Mouse (Mus musculus): ENCODE results near the gene Hspb8. TPM values are rescaled to one million over a fixed set of nuclear protein-coding genes. Genes with fewer than 3 reads are reported as not detected.
A peak's percentile ranks its signal among the peaks of the same experiment; 100 is the strongest.
"Not testable (repeated sequence)": the region's sequence is repeated elsewhere in the genome, so short reads cannot be mapped to it uniquely, and the experiment has no call there.

Gene Hspb8
- polyA plus RNA-seq, 1 experiment from 2014 or later = 6.7 TPM

GRCm38 (mm10) chr5:116445634-116446367 lies 23.1 kb upstream of the Hspb8 start:
- H3K9ac ChIP-seq = no peak overlapping the region
- ATAC-seq (ENCODE audit: low FRiP score, low read depth) = no peak
- H3K4me1 ChIP-seq (replicated peaks) = peaks cover 38% of the 10 kb centered on the region
- H3K27ac ChIP-seq (replicated peaks) = no peak overlapping the region
- WGBS = 49% methylated on average over 10 of the region's 10 CpGs
- no peak overlapping the region for H3K4me3 ChIP-seq
- no peaks in the 10 kb centered on the region for H3K27me3 ChIP-seq
- no peaks in the 10 kb centered on the region for H3K36me3 ChIP-seq
- H3K9me3 ChIP-seq = no peaks in the 10 kb centered on the region
- H3K4me2 ChIP-seq = no peak overlapping the region

- Histone ChIP-seq H3K9me3 (no peaks in the 10 kb centered on the region), H3K27ac (replicated peaks) (no peak overlapping the region), H3K36me3 (no peaks in the 10 kb centered on the region), H3K4me2 (no peak overlapping the region), H3K4me1 (replicated peaks) (peaks cover 37% of the 10 kb centered on the region), H3K4me3 (no peak overlapping the region), H3K9ac (no peak overlapping the region), H3K27me3 (no peaks in the 10 kb centered on the region)
- 51% methylated on average over 27 of the region's 27 CpGs for WGBS
- no peak for ATAC-seq (ENCODE audit: low FRiP score, low read depth)
These were observed 21.9 kb upstream of the Hspb8 start for GRCm38 (mm10) chr5:116444517-116444916.

- WGBS = 53% methylated on average over 8 of the region's 8 CpGs
- Histone ChIP-seq H3K9me3 (no peaks in the 10 kb centered on the region), H3K27me3 (no peaks in the 10 kb centered on the region), H3K27ac (replicated peaks) (peak overlapping the region; percentile 39), H3K4me2 (no peak overlapping the region), H3K9ac (no peak overlapping the region), H3K4me3 (no peak overlapping the region), H3K4me1 (replicated peaks) (peaks cover 28% of the 10 kb centered on the region), H3K36me3 (no peaks in the 10 kb centered on the region)
- ATAC-seq (ENCODE audit: low FRiP score, low read depth) = peak; percentile 67
These were observed 20.8 kb upstream of the Hspb8 start for GRCm38 (mm10) chr5:116443459-116443940.

GRCm38 (mm10) chr5:116442697-116443458 lies 20.2 kb upstream of the Hspb8 start:
- H3K4me2 ChIP-seq = no peak overlapping the region
- H3K9me3 ChIP-seq = no peaks in the 10 kb centered on the region
- H3K27ac ChIP-seq (replicated peaks) = peak overlapping the region; percentile 39
- no peaks in the 10 kb centered on the region for H3K27me3 ChIP-seq
- WGBS = 56% methylated on average over 7 of the region's 7 CpGs
- H3K36me3 ChIP-seq = no peaks in the 10 kb centered on the region
- peaks cover 28% of the 10 kb centered on the region for H3K4me1 ChIP-seq (replicated peaks)
- H3K4me3 ChIP-seq = no peak overlapping the region
- H3K9ac ChIP-seq = no peak overlapping the region
- peak; percentile 42; the same call in 1 of the 2 replicates for ATAC-seq (ENCODE audit: low FRiP score, low read depth)

- H3K27ac ChIP-seq (replicated peaks) = no peak overlapping the region
- H3K4me1 ChIP-seq (replicated peaks) = peaks cover 23% of the 10 kb centered on the region
- H3K4me2 ChIP-seq = no peak overlapping the region
- H3K4me3 ChIP-seq = no peak overlapping the region
- H3K36me3 ChIP-seq = no peaks in the 10 kb centered on the region
- H3K27me3 ChIP-seq = no peaks in the 10 kb centered on the region
- ATAC-seq (ENCODE audit: low FRiP score, low read depth) = no peak
- H3K9me3 ChIP-seq = no peaks in the 10 kb centered on the region
- H3K9ac ChIP-seq = no peak overlapping the region
- WGBS = 63% methylated on average over 4 of the region's 4 CpGs
These were observed 17.6 kb upstream of the Hspb8 start for GRCm38 (mm10) chr5:116440251-116440650.

- no peak overlapping the region for H3K9ac ChIP-seq
- peaks cover 14% of the 10 kb centered on the region for H3K4me1 ChIP-seq (replicated peaks)
- WGBS = 35% methylated on average over 4 of the region's 4 CpGs
- H3K36me3 ChIP-seq = no peaks in the 10 kb centered on the region
- H3K4me2 ChIP-seq = no peak overlapping the region
- H3K9me3 ChIP-seq = no peaks in the 10 kb centered on the region
- H3K27ac ChIP-seq (replicated peaks) = no peak overlapping the region
- no peaks in the 10 kb centered on the region for H3K27me3 ChIP-seq
- no peak overlapping the region for H3K4me3 ChIP-seq
- ATAC-seq (ENCODE audit: low FRiP score, low read depth) = no peak
These were observed 15.7 kb upstream of the Hspb8 start for GRCm38 (mm10) chr5:116438328-116438727.

- no peak overlapping the region for H3K27ac ChIP-seq (replicated peaks)
- H3K4me1 ChIP-seq (replicated peaks) = peaks cover 8% of the 10 kb centered on the region
- no peaks in the 10 kb centered on the region for H3K9me3 ChIP-seq
- no peak for ATAC-seq (ENCODE audit: low FRiP score, low read depth)
- no peak overlapping the region for H3K4me2 ChIP-seq
- H3K27me3 ChIP-seq = no peaks in the 10 kb centered on the region
- no peak overlapping the region for H3K9ac ChIP-seq
- no peaks in the 10 kb centered on the region for H3K36me3 ChIP-seq
- no peak overlapping the region for H3K4me3 ChIP-seq
These were observed 13.5 kb upstream of the Hspb8 start for GRCm38 (mm10) chr5:116436117-116436516.

GRCm38 (mm10) chr5:116434976-116435850 lies 12.5 kb upstream of the Hspb8 start:
- WGBS = 44% methylated on average over 13 of the region's 13 CpGs
- Histone ChIP-seq H3K27ac (replicated peaks) (no peak overlapping the region), H3K4me2 (no peak overlapping the region), H3K9ac (no peak overlapping the region), H3K27me3 (no peaks in the 10 kb centered on the region), H3K4me1 (replicated peaks) (peaks cover 8% of the 10 kb centered on the region), H3K36me3 (no peaks in the 10 kb centered on the region), H3K4me3 (no peak overlapping the region), H3K9me3 (no peaks in the 10 kb centered on the region)
- ATAC-seq (ENCODE audit: low FRiP score, low read depth) = 0 out of 2 replicates have a peak, but pooled peaks have one; percentile 25

- ATAC-seq (ENCODE audit: low FRiP score, low read depth) = no peak
- Histone ChIP-seq H3K36me3 (no peaks in the 10 kb centered on the region), H3K9ac (no peak overlapping the region), H3K27me3 (no peaks in the 10 kb centered on the region), H3K9me3 (no peaks in the 10 kb centered on the region), H3K4me2 (no peak overlapping the region), H3K4me3 (no peak overlapping the region), H3K27ac (replicated peaks) (no peak overlapping the region), H3K4me1 (replicated peaks) (peaks cover 8% of the 10 kb centered on the region)
- WGBS = 56% methylated on average over 7 of the region's 7 CpGs
These were observed 10.2 kb upstream of the Hspb8 start for GRCm38 (mm10) chr5:116432871-116433270.

- H3K27me3 ChIP-seq = 0 out of 2 replicates have a peak, but pooled peaks cover 4% of the 10 kb centered on the region
- H3K4me3 ChIP-seq = no peak overlapping the region
- no peak overlapping the region for H3K4me2 ChIP-seq
- no peak overlapping the region for H3K27ac ChIP-seq (replicated peaks)
- H3K9me3 ChIP-seq = no peaks in the 10 kb centered on the region
- H3K4me1 ChIP-seq (replicated peaks) = peaks cover 13% of the 10 kb centered on the region
- no peak for ATAC-seq (ENCODE audit: low FRiP score, low read depth)
- 87% methylated on average over 2 of the region's 2 CpGs for WGBS
- no peak overlapping the region for H3K9ac ChIP-seq
- H3K36me3 ChIP-seq = no peaks in the 10 kb centered on the region
These were observed 4.0 kb upstream of the Hspb8 start for GRCm38 (mm10) chr5:116426701-116427100.

- H3K4me3 ChIP-seq; ATAC-seq (ENCODE audit: low FRiP score, low read depth); H3K27ac ChIP-seq (replicated peaks); H3K36me3 ChIP-seq; H3K4me2 ChIP-seq; H3K9ac ChIP-seq; H3K9me3 ChIP-seq; H3K27me3 ChIP-seq: not testable (repeated sequence)
- 91% methylated on average over 3 of the region's 3 CpGs for WGBS
- peaks cover 20% of the 10 kb centered on the region for H3K4me1 ChIP-seq (replicated peaks)
These were observed 3.0 kb upstream of the Hspb8 start for GRCm38 (mm10) chr5:116425709-116426108.

All from hindbrain, embryonic 15.5 days (tissue).